ENCODE assay signal across 8 mouse cellular contexts in the genomic region with DNA sequence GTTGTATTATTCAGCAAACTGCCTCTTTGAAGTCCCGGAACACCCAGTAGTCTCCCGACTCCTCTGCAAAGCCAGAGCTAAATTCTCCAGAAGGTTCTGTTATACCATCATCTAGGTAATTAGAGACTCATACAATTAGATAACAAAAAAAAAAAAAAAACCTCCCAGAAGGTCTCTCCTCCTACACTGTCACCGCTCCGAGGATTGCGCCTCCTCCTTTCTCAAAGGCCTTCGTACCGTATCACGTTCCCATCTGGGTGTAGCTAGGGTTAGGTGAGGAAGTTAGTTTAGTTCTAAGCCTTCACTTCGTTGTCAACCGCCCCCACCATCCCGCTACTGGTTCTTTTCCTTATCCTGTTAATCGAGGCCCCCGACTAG. TPM values are rescaled to one million over a fixed set of nuclear protein-coding genes. Genes with fewer than 3 reads are reported as not detected.
DNase-seq lines count a peak whose midpoint lies in the region; ATAC-seq and TF ChIP-seq lines count a peak whose summit lies in the region.

No protein-coding gene starts in this region.

- peak overlapping the region; percentile 59 for H3K4me3 ChIP-seq in C2C12 (ENCODE audit: insufficient read depth, poor library complexity, severe bottlenecking)
- H3K4me3 ChIP-seq in forebrain, embryonic 14.5 days (ENCODE audit: low read depth, low read length) = peak overlapping the region; percentile 72
- H3K4me3 ChIP-seq in liver, embryonic 15.5 days (replicated peaks) = peak overlapping the region; percentile 84

- H3K4me2 ChIP-seq in forebrain, embryonic 14.5 days (ENCODE audit: low read length) = peak overlapping the region; percentile 69
- H3K4me2 ChIP-seq in liver, embryonic 15.5 days = peak overlapping the region; percentile 88

- H3K4me1 ChIP-seq in forebrain, embryonic 14.5 days (ENCODE audit: control insufficient read depth, insufficient read depth, low read length) = peaks cover 8% of the 10 kb centered on the region
- H3K4me1 ChIP-seq in liver, embryonic 15.5 days (replicated peaks) = peaks cover 26% of the 10 kb centered on the region

- H3K9me3 ChIP-seq in forebrain, embryonic 14.5 days (replicated peaks; ENCODE audit: control insufficient read depth, low read length) = no peaks in the 10 kb centered on the region
- H3K9me3 ChIP-seq in liver, embryonic 15.5 days (replicated peaks) = no peaks in the 10 kb centered on the region

- H3K27ac ChIP-seq in forebrain, embryonic 14.5 days (ENCODE audit: low read depth, low read length) = no peak overlapping the region; the same call in 1 of the 2 replicates
- peak overlapping the region; percentile 99 for H3K27ac ChIP-seq in liver, embryonic 15.5 days (replicated peaks)

- H3K27me3 ChIP-seq in C2C12 (ENCODE audit: control insufficient read depth, insufficient read depth, insufficient read length) = no peaks in the 10 kb centered on the region
- H3K27me3 ChIP-seq in forebrain, embryonic 14.5 days (replicated peaks; ENCODE audit: control insufficient read depth, insufficient read depth, low read length) = no peaks in the 10 kb centered on the region
- H3K27me3 ChIP-seq in liver, embryonic 15.5 days = no peaks in the 10 kb centered on the region

- peaks cover 32% of the 10 kb centered on the region for H3K79me2 ChIP-seq in C2C12 (ENCODE audit: control insufficient read depth, insufficient read depth)

- H3ac ChIP-seq in C2C12 (ENCODE audit: control insufficient read depth, insufficient read length, low read depth) = peak overlapping the region; percentile 54

- WGBS in forebrain, embryonic 14.5 days = 6% methylated on average over 13 of the region's 13 CpGs
- WGBS in liver, embryonic 15.5 days (ENCODE audit: insufficient replicate concordance) = 7% methylated on average over 13 of the region's 13 CpGs

- ATAC-seq in cerebellum, adult (ENCODE audit: insufficient number of reproducible peaks, low FRiP score, low TSS enrichment) = peak; percentile 17; the same call in 1 of the 2 replicates
- ATAC-seq in forebrain, embryonic 14.5 days = peak; percentile 64
- ATAC-seq in liver, embryonic 15.5 days (ENCODE audit: insufficient read depth) = peak; percentile 80

- no peak for DNase-seq in cerebellum, postnatal 25 days
- DNase-seq in forebrain, embryonic 14.5 days (ENCODE audit: low spot score) = no peak
- DNase-seq in adrenal gland, postnatal 10 days = no peak
- no peak for DNase-seq in cerebellum, postnatal 36 days
- no peak for DNase-seq in adrenal gland, adult 8-10 months

- H3K36me3 ChIP-seq in C2C12 (ENCODE audit: control insufficient read depth, insufficient read depth) = peaks cover 35% of the 10 kb centered on the region
- peaks cover 28% of the 10 kb centered on the region for H3K36me3 ChIP-seq in forebrain, embryonic 14.5 days (ENCODE audit: control insufficient read depth, insufficient read depth, low read length)
- H3K36me3 ChIP-seq in liver, embryonic 15.5 days (replicated peaks) = peaks cover 38% of the 10 kb centered on the region

- TF ChIP-seq CTCF in C2C12 (IDR thresholded peaks at IDR 0.05; ENCODE audit: control insufficient read depth, insufficient read depth, insufficient read length) = no peak

- H3K79me3 ChIP-seq in C2C12 (ENCODE audit: low read depth) = peaks cover 19% of the 10 kb centered on the region

- H3K9ac ChIP-seq in forebrain, embryonic 14.5 days (ENCODE audit: low read length) = peak overlapping the region; percentile 62
- H3K9ac ChIP-seq in liver, embryonic 15.5 days = peak overlapping the region; percentile 89

TF ChIP-seq in C2C12, 6 proteins besides CTCF, POLR2A, EP300 and RAD21:
- TF ChIP-seq CEBPB (IDR thresholded peaks at IDR 0.05; ENCODE audit: low read depth) (no peak), MAX (IDR thresholded peaks at IDR 0.05) (no peak), FOSL1 (IDR thresholded peaks at IDR 0.05; ENCODE audit: insufficient read depth, low read length, poor library complexity, severe bottlenecking) (no peak), MYOD1 (IDR thresholded peaks at IDR 0.05; ENCODE audit: control insufficient read depth, insufficient read length, low read depth) (no peak), MYOG (IDR thresholded peaks at IDR 0.05; ENCODE audit: control insufficient read depth, extremely low read depth, insufficient read length) (no peak), USF1 (IDR thresholded peaks at IDR 0.05; ENCODE audit: low read depth) (no peak)

RNA-seq across cellular contexts. Expression of a gene that starts 0.9 kb away (rescaled TPM):
- polyA plus RNA-seq in C2C12 (2012; fragmentation: generic; extraction: Trizol) = 14.7 TPM
- polyA plus RNA-seq in forebrain, embryonic 14.5 days (2014; fragmentation: Nextera tagmentation; extraction: Ambion mirVana) = 18.9 and 22.8 TPM in 2 replicates
- 25.2 and 26.2 TPM in 2 replicates for polyA plus RNA-seq in liver, embryonic 15.5 days (2015; fragmentation: Nextera tagmentation; extraction: Ambion mirVana)
- total RNA-seq in adrenal gland, postnatal 10 days (2021) = 10 to 100 TPM; 48.6 to 49.4 TPM
- total RNA-seq in adrenal gland, adult 8-10 months (2022) = 10 to 100 TPM; 48.8 to 67.7 (median 62.8) TPM

RNA-seq across cellular contexts. Expression of a gene that starts 10.5 kb away (rescaled TPM):
- 19.5 TPM for polyA plus RNA-seq in C2C12 (2012; fragmentation: generic; extraction: Trizol)
- 15.9 and 18.9 TPM in 2 replicates for polyA plus RNA-seq in forebrain, embryonic 14.5 days (2014; fragmentation: Nextera tagmentation; extraction: Ambion mirVana)
- polyA plus RNA-seq in liver, embryonic 15.5 days (2015; fragmentation: Nextera tagmentation; extraction: Ambion mirVana) = 19.0 and 21.9 TPM in 2 replicates
- 10 to 100 TPM; 48.6 to 62.1 TPM for total RNA-seq in adrenal gland, postnatal 10 days (2021)
- total RNA-seq in adrenal gland, adult 8-10 months (2022) = 10 to 100 TPM; 49.4 to 93.5 (median 75.7) TPM

RNA-seq across cellular contexts. Expression of a gene that starts 35.4 kb away (rescaled TPM):
- polyA plus RNA-seq in C2C12 (2012; fragmentation: generic; extraction: Trizol) = not detected
- polyA plus RNA-seq in forebrain, embryonic 14.5 days (2014; fragmentation: Nextera tagmentation; extraction: Ambion mirVana) = not detected in 2 replicates
- polyA plus RNA-seq in liver, embryonic 15.5 days (2015; fragmentation: Nextera tagmentation; extraction: Ambion mirVana) = not detected in 2 replicates
- 1 to 10 TPM in 1 of 2 experiments, under 1 TPM in 1; 0.48 to 1.6 TPM for total RNA-seq in adrenal gland, postnatal 10 days (2021)
- total RNA-seq in adrenal gland, adult 8-10 months (2022) = 1 to 10 TPM in 3 of 4 experiments, under 1 TPM in 1; 0.44 to 4.3 (median 2.1) TPM

RNA-seq across cellular contexts. Expression of a gene that starts 50.0 kb away (rescaled TPM):
- polyA plus RNA-seq in C2C12 (2012; fragmentation: generic; extraction: Trizol) = not detected
- polyA plus RNA-seq in forebrain, embryonic 14.5 days (2014; fragmentation: Nextera tagmentation; extraction: Ambion mirVana) = not detected in 2 replicates
- polyA plus RNA-seq in liver, embryonic 15.5 days (2015; fragmentation: Nextera tagmentation; extraction: Ambion mirVana) = not detected in 2 replicates
- not detected for total RNA-seq in adrenal gland, postnatal 10 days (2021)
- total RNA-seq in adrenal gland, adult 8-10 months (2022) = not detected

Comparison
In these comparisons a context has a peak if more than half of its experiments do, and no peak if none do; other contexts are left out.
1. ATAC-seq: peak in every context shown above with its lines; median percentile 80 in liver, embryonic 15.5 days; 64 in forebrain, embryonic 14.5 days; 17 in cerebellum, adult.